In genomic region chr9:64668001-64668400, GRCm38 (mm10) we compare ENCODE assay signal across 25 mouse cellular contexts.
DNase-seq lines count a peak whose midpoint lies in the region; ATAC-seq and TF ChIP-seq lines count a peak whose summit lies in the region.
"Had no signal": no experiment of that assay in that cellular context is flagged by ENCODE, and none has a peak within 500 bp of the region (broad histone marks: within the 10 kb centered on the region; RNA-seq: fewer than 3 reads in every experiment).

No protein-coding gene starts in this region.

- no peak for TF ChIP-seq CTCF in ES-Bruce4 (IDR thresholded peaks at IDR 0.05; ENCODE audit: low read depth, low read length)

- H3K27ac ChIP-seq in hindbrain, embryonic 15.5 days (replicated peaks), result 0 out of 2 replicates have a peak overlapping the region, but pooled peaks have one; percentile 5
- H3K27ac ChIP-seq in hindbrain, embryonic 11.5 days (ENCODE audit: low read depth, low read length), result no peak overlapping the region
- no peak overlapping the region for H3K27ac ChIP-seq in midbrain, embryonic 12.5 days (replicated peaks)
- H3K27ac ChIP-seq in midbrain, embryonic 15.5 days, result no peak overlapping the region
- no peak overlapping the region for H3K27ac ChIP-seq in ES-Bruce4 (ENCODE audit: insufficient read depth, low read length)
- H3K27ac ChIP-seq: embryonic facial prominence, embryonic 10.5 days; embryonic facial prominence, embryonic 13.5 days; forebrain, embryonic 13.5 days; heart, embryonic 15.5 days; hindbrain, embryonic 10.5 days had no signal

- no peak for TF ChIP-seq POLR2A in ES-Bruce4 (IDR thresholded peaks at IDR 0.05; ENCODE audit: insufficient read depth, low read length)

- 0 out of 2 replicates have a peak, but pooled peaks have one; percentile 5 for TF ChIP-seq EP300 in ES-Bruce4 (IDR thresholded peaks at IDR 0.05; ENCODE audit: insufficient read depth, low read depth, low read length)

- no peak overlapping the region for H3K9ac ChIP-seq in hindbrain, embryonic 15.5 days
- H3K9ac ChIP-seq in hindbrain, embryonic 11.5 days (ENCODE audit: low read depth, low read length), result no peak overlapping the region
- H3K9ac ChIP-seq in midbrain, embryonic 12.5 days (replicated peaks), result peak overlapping the region; percentile 31; the same call in 1 of the 2 replicates
- H3K9ac ChIP-seq in midbrain, embryonic 15.5 days, result no peak overlapping the region
- no peak overlapping the region for H3K9ac ChIP-seq in ES-Bruce4 (ENCODE audit: low read depth, poor library complexity, severe bottlenecking)
- H3K9ac ChIP-seq: embryonic facial prominence, embryonic 13.5 days; forebrain, embryonic 13.5 days; heart, embryonic 12.5 days; heart, embryonic 15.5 days had no signal

- no peak for ATAC-seq in hindbrain, embryonic 15.5 days (ENCODE audit: low FRiP score, low read depth)
- no peak for ATAC-seq in hindbrain, embryonic 11.5 days (ENCODE audit: low FRiP score)
- no peak for ATAC-seq in midbrain, embryonic 12.5 days (ENCODE audit: low FRiP score, low read depth)
- ATAC-seq in midbrain, embryonic 15.5 days (replicated peaks), result no peak
- ATAC-seq in inflammation-experienced regulatory T-cells, adult 6 months, result no peak
- ATAC-seq: forebrain, embryonic 13.5 days; forebrain, embryonic 16.5 days had no signal

- 51% methylated on average over 2 of the region's 2 CpGs for WGBS in hindbrain, embryonic 15.5 days
- WGBS in hindbrain, embryonic 11.5 days, result 38% methylated on average over 2 of the region's 2 CpGs
- 65% methylated on average over 2 of the region's 2 CpGs for whole genome bisulfite sequencing in midbrain, embryonic 12.5 days
- 74% methylated on average over 2 of the region's 2 CpGs for WGBS in midbrain, embryonic 15.5 days

- H3K9me3 ChIP-seq in hindbrain, embryonic 15.5 days, result no peaks in the 10 kb centered on the region
- H3K9me3 ChIP-seq in hindbrain, embryonic 11.5 days (ENCODE audit: control insufficient read depth, low read length), result no peaks in the 10 kb centered on the region
- H3K9me3 ChIP-seq in midbrain, embryonic 12.5 days, result no peaks in the 10 kb centered on the region
- H3K9me3 ChIP-seq in midbrain, embryonic 15.5 days, result no peaks in the 10 kb centered on the region
- H3K9me3 ChIP-seq in ES-Bruce4 (replicated peaks; ENCODE audit: control insufficient read depth, insufficient read depth, low read length, poor library complexity, severe bottlenecking), result no peaks in the 10 kb centered on the region
- H3K9me3 ChIP-seq: embryonic facial prominence, embryonic 10.5 days; embryonic facial prominence, embryonic 13.5 days; forebrain, embryonic 13.5 days; heart, embryonic 12.5 days; heart, embryonic 15.5 days; hindbrain, embryonic 10.5 days had no signal

- DNase-seq in hindbrain, embryonic 11.5 days (ENCODE audit: low spot score), result no peak
- peak; percentile 74 for DNase-seq in R1 (ENCODE audit: low read depth, low spot score)
- no peak for DNase-seq in frontal cortex, postnatal 25 days (ENCODE audit: low spot score in 2 of 2)
- DNase-seq: adrenal gland, adult 2 months; cerebellum, adult 11-12 months; cerebellum, adult 8-10 months; cerebellum, postnatal 10 days; cerebellum, postnatal 36 days; gastrocnemius, postnatal 25 days; heart, adult 18-20 months; heart, postnatal 36 days; kidney, adult 18-20 months had no signal

- H3K4me1 ChIP-seq in hindbrain, embryonic 15.5 days (replicated peaks), result peaks cover 25% of the 10 kb centered on the region
- no peaks in the 10 kb centered on the region for H3K4me1 ChIP-seq in hindbrain, embryonic 11.5 days (replicated peaks; ENCODE audit: control insufficient read depth, insufficient read depth, low read length)
- H3K4me1 ChIP-seq in midbrain, embryonic 12.5 days, result peaks cover 15% of the 10 kb centered on the region
- peaks cover 20% of the 10 kb centered on the region for H3K4me1 ChIP-seq in midbrain, embryonic 15.5 days
- H3K4me1 ChIP-seq in ES-Bruce4 (ENCODE audit: control insufficient read depth, insufficient read depth, low read length), result peaks cover 5% of the 10 kb centered on the region
- H3K4me1 ChIP-seq: embryonic facial prominence, embryonic 13.5 days; heart, embryonic 12.5 days; heart, embryonic 15.5 days had no signal

- no peak overlapping the region for H3K4me2 ChIP-seq in hindbrain, embryonic 15.5 days
- no peak overlapping the region for H3K4me2 ChIP-seq in hindbrain, embryonic 11.5 days (replicated peaks; ENCODE audit: low read depth, low read length)
- no peak overlapping the region for H3K4me2 ChIP-seq in midbrain, embryonic 12.5 days (replicated peaks)
- no peak overlapping the region for H3K4me2 ChIP-seq in midbrain, embryonic 15.5 days
- H3K4me2 ChIP-seq: embryonic facial prominence, embryonic 13.5 days; forebrain, embryonic 13.5 days; heart, embryonic 12.5 days; heart, embryonic 15.5 days had no signal

- H3K27me3 ChIP-seq in hindbrain, embryonic 15.5 days, result no peaks in the 10 kb centered on the region
- no peaks in the 10 kb centered on the region for H3K27me3 ChIP-seq in hindbrain, embryonic 11.5 days (ENCODE audit: control insufficient read depth, insufficient read depth, low read length)
- peaks cover 14% of the 10 kb centered on the region for H3K27me3 ChIP-seq in midbrain, embryonic 12.5 days
- H3K27me3 ChIP-seq in midbrain, embryonic 15.5 days (replicated peaks), result no peaks in the 10 kb centered on the region
- H3K27me3 ChIP-seq in ES-Bruce4 (ENCODE audit: control insufficient read depth, insufficient read depth, low read length, poor library complexity, severe bottlenecking), result no peaks in the 10 kb centered on the region
- H3K27me3 ChIP-seq: embryonic facial prominence, embryonic 13.5 days had no signal

- no peaks in the 10 kb centered on the region for H3K36me3 ChIP-seq in hindbrain, embryonic 15.5 days
- no peaks in the 10 kb centered on the region for H3K36me3 ChIP-seq in hindbrain, embryonic 11.5 days (ENCODE audit: control insufficient read depth, insufficient read depth, low read length)
- no peaks in the 10 kb centered on the region for H3K36me3 ChIP-seq in midbrain, embryonic 12.5 days
- H3K36me3 ChIP-seq in midbrain, embryonic 15.5 days (replicated peaks), result no peaks in the 10 kb centered on the region
- no peaks in the 10 kb centered on the region for H3K36me3 ChIP-seq in ES-Bruce4 (ENCODE audit: control insufficient read depth, insufficient read depth, low read length, poor library complexity, severe bottlenecking)
- H3K36me3 ChIP-seq: embryonic facial prominence, embryonic 10.5 days; embryonic facial prominence, embryonic 13.5 days; heart, embryonic 12.5 days; heart, embryonic 15.5 days; hindbrain, embryonic 10.5 days had no signal

- no peak overlapping the region for H3K4me3 ChIP-seq in hindbrain, embryonic 15.5 days
- H3K4me3 ChIP-seq in hindbrain, embryonic 11.5 days (ENCODE audit: low read depth, low read length), result no peak overlapping the region
- H3K4me3 ChIP-seq in midbrain, embryonic 12.5 days, result no peak overlapping the region
- H3K4me3 ChIP-seq in midbrain, embryonic 15.5 days, result no peak overlapping the region
- H3K4me3 ChIP-seq in ES-Bruce4 (ENCODE audit: low read depth, low read length), result no peak overlapping the region
- H3K4me3 ChIP-seq: embryonic facial prominence, embryonic 10.5 days; embryonic facial prominence, embryonic 13.5 days; erythroblast, embryonic 14.5 days; forebrain, embryonic 13.5 days; heart, embryonic 12.5 days; heart, embryonic 15.5 days; hindbrain, embryonic 10.5 days had no signal
